Mouse (Mus musculus) neural tube, embryonic 12.5 days (tissue): Measurements from ENCODE around the gene Nbeal2. TPM values are rescaled to one million over a fixed set of nuclear protein-coding genes. Genes with fewer than 3 reads are reported as not detected.
"Not testable (repeated sequence)": the region's sequence is repeated elsewhere in the genome, so short reads cannot be mapped to it uniquely, and the experiment has no call there.

Source experiments
- ATAC-seq: fragments of 200-750 bp; cut with Nextera tagmentation; 2 replicates; pipeline ENCODE4 v1.8.0; 2017; ENCODE audit warnings: low read depth, mild to moderate bottlenecking, moderate TSS enrichment, moderate library complexity; ENCODE audit not compliant: low FRiP score
- H3K27ac ChIP-seq: fragments of 300-500 bp; sonication (generic); 2 replicates; pipeline ENCODE4 v1.5.1; 2016
- H3K27me3 ChIP-seq: fragments of 300-500 bp; sonication (generic); replicated peaks from 2 replicates; pipeline ENCODE4 v1.6.1; 2016; ENCODE audit warnings: mild to moderate bottlenecking
- H3K36me3 ChIP-seq: fragments of 300-500 bp; sonication (generic); 2 replicates; pipeline ENCODE4 v1.6.1; 2016; ENCODE audit warnings: mild to moderate bottlenecking
- H3K4me1 ChIP-seq: fragments of 300-500 bp; sonication (generic); 2 replicates; pipeline ENCODE4 v1.6.1; 2016
- H3K4me2 ChIP-seq: fragments of 300-500 bp; sonication (generic); replicated peaks from 2 replicates; pipeline ENCODE4 v1.6.1; 2016; ENCODE audit warnings: mild to moderate bottlenecking
- H3K4me3 ChIP-seq: fragments of 300-500 bp; sonication (generic); 2 replicates; pipeline ENCODE4 v1.5.1; 2016
- H3K9ac ChIP-seq: fragments of 300-500 bp; sonication (generic); 2 replicates; pipeline ENCODE4 v1.6.1; 2016; ENCODE audit warnings: mild to moderate bottlenecking
- H3K9me3 ChIP-seq: fragments of 300-500 bp; sonication (generic); 2 replicates; pipeline ENCODE4 v1.6.1; 2016; ENCODE audit warnings: mild to moderate bottlenecking
- WGBS: fragments of 180-500 bp; shearing (Covaris S2); methylation state at CpG from one replicate; pipeline ENCODE4 v1.1.7; 2016; 5-methylcytosine and 5-hydroxymethylcytosine counted together
- polyA plus RNA-seq: library from polyadenylated mRNA; unstranded; fragments of >200 nt; fragmentation: Nextera tagmentation; extraction: Ambion mirVana; gene quantifications from 2 replicates; pipeline ENCODE4 v1.2.1, GENCODE M21; 2016

The Nbeal2 gene
- polyA plus RNA-seq, 1 experiment from 2014 or later: 2.6 TPM

GRCm38 (mm10) chr9:110685187-110685586, 31.2 kb upstream of the Nbeal2 start:
- no peaks in the 10 kb centered on the region for H3K9me3 ChIP-seq
- no peaks in the 10 kb centered on the region for H3K27me3 ChIP-seq
- H3K36me3 ChIP-seq: no peaks in the 10 kb centered on the region
- no peak overlapping the region for H3K9ac ChIP-seq
- H3K4me3 ChIP-seq: no peak overlapping the region
- no peak overlapping the region for H3K27ac ChIP-seq
- H3K4me2 ChIP-seq: no peak overlapping the region
- ATAC-seq: no peak
- peaks cover 47% of the 10 kb centered on the region for H3K4me1 ChIP-seq
- WGBS: 83% methylated on average over 8 of the region's 8 CpGs

- Histone ChIP-seq H3K4me2 (no peak overlapping the region), H3K9ac (no peak overlapping the region), H3K27ac (no peak overlapping the region), H3K9me3 (no peaks in the 10 kb centered on the region), H3K4me1 (peaks cover 47% of the 10 kb centered on the region), H3K36me3 (no peaks in the 10 kb centered on the region), H3K4me3 (no peak overlapping the region), H3K27me3 (no peaks in the 10 kb centered on the region)
- 80% methylated on average over 6 of the region's 6 CpGs for WGBS
- ATAC-seq: no peak
These were observed 30.3 kb upstream of the Nbeal2 start for GRCm38 (mm10) chr9:110684100-110684831.

GRCm38 (mm10) chr9:110683574-110684099, 29.7 kb upstream of the Nbeal2 start:
- Histone ChIP-seq H3K9ac (no peak overlapping the region), H3K4me3 (no peak overlapping the region), H3K36me3 (no peaks in the 10 kb centered on the region), H3K9me3 (no peaks in the 10 kb centered on the region), H3K27me3 (no peaks in the 10 kb centered on the region), H3K27ac (no peak overlapping the region), H3K4me1 (peaks cover 47% of the 10 kb centered on the region), H3K4me2 (no peak overlapping the region)
- 83% methylated on average over 4 of the region's 4 CpGs for WGBS
- ATAC-seq: no peak

- not testable (repeated sequence) for H3K4me3 ChIP-seq, H3K36me3 ChIP-seq, H3K9me3 ChIP-seq, ATAC-seq, H3K27ac ChIP-seq, H3K4me2 ChIP-seq, H3K9ac ChIP-seq, H3K27me3 ChIP-seq
- peaks cover 47% of the 10 kb centered on the region for H3K4me1 ChIP-seq
- WGBS: 79% methylated on average over 3 of the region's 3 CpGs
These were observed 28.7 kb upstream of the Nbeal2 start for GRCm38 (mm10) chr9:110682697-110683096.

GRCm38 (mm10) chr9:110682255-110682654, 28.3 kb upstream of the Nbeal2 start:
- WGBS: 49% methylated on average over 5 of the region's 5 CpGs
- 0 out of 2 replicates have a peak overlapping the region, but pooled peaks have one; percentile 0 for H3K4me2 ChIP-seq
- H3K27me3 ChIP-seq: no peaks in the 10 kb centered on the region
- peak; percentile 41; the same call in 1 of the 2 replicates for ATAC-seq
- H3K4me3 ChIP-seq: no peak overlapping the region
- H3K36me3 ChIP-seq: no peaks in the 10 kb centered on the region
- no peak overlapping the region; the same call in 1 of the 2 replicates for H3K27ac ChIP-seq
- H3K9me3 ChIP-seq: no peaks in the 10 kb centered on the region
- no peak overlapping the region for H3K9ac ChIP-seq
- peaks cover 46% of the 10 kb centered on the region for H3K4me1 ChIP-seq

- H3K4me1 ChIP-seq: peaks cover 41% of the 10 kb centered on the region
- WGBS: 43% methylated on average over 9 of the region's 9 CpGs
- 0 out of 2 replicates have a peak overlapping the region, but pooled peaks have one; percentile 0 for H3K4me2 ChIP-seq
- peak; percentile 83 for ATAC-seq
- no peak overlapping the region for H3K9ac ChIP-seq
- H3K27ac ChIP-seq: no peak overlapping the region; the same call in 1 of the 2 replicates
- H3K36me3 ChIP-seq: no peaks in the 10 kb centered on the region
- no peaks in the 10 kb centered on the region for H3K9me3 ChIP-seq
- H3K27me3 ChIP-seq: no peaks in the 10 kb centered on the region
- no peak overlapping the region for H3K4me3 ChIP-seq
These were observed 27.9 kb upstream of the Nbeal2 start for GRCm38 (mm10) chr9:110681817-110682216.

- Histone ChIP-seq H3K4me1 (peaks cover 37% of the 10 kb centered on the region), H3K4me3 (no peak overlapping the region)
- ATAC-seq: no peak
These were observed 27.0 kb upstream of the Nbeal2 start for GRCm38 (mm10) chr9:110680736-110681507.

GRCm38 (mm10) chr9:110678886-110679285, 24.9 kb upstream of the Nbeal2 start:
- Histone ChIP-seq H3K4me3 (no peak overlapping the region), H3K27ac (no peak overlapping the region), H3K9me3 (no peaks in the 10 kb centered on the region), H3K4me2 (no peak overlapping the region), H3K27me3 (no peaks in the 10 kb centered on the region), H3K4me1 (peaks cover 17% of the 10 kb centered on the region), H3K9ac (no peak overlapping the region), H3K36me3 (no peaks in the 10 kb centered on the region)
- ATAC-seq: no peak
- WGBS: 70% methylated on average over 5 of the region's 5 CpGs

More at GRCm38 (mm10) chr9:110680736-110681507, 27.0 kb upstream of the Nbeal2 start:
- Histone ChIP-seq H3K9ac (no peak overlapping the region), H3K27ac (no peak overlapping the region), H3K27me3 (no peaks in the 10 kb centered on the region), H3K4me2 (no peak overlapping the region), H3K9me3 (no peaks in the 10 kb centered on the region), H3K36me3 (no peaks in the 10 kb centered on the region)
- WGBS: 84% methylated on average over 7 of the region's 7 CpGs

- H3K36me3 ChIP-seq: no peaks in the 10 kb centered on the region
- H3K4me3 ChIP-seq: no peak overlapping the region
- H3K27ac ChIP-seq: no peak overlapping the region
- H3K27me3 ChIP-seq: no peaks in the 10 kb centered on the region
- ATAC-seq: no peak
- H3K4me2 ChIP-seq: no peak overlapping the region
- 0 out of 2 replicates have a peak, but pooled peaks cover 6% of the 10 kb centered on the region for H3K4me1 ChIP-seq
- WGBS: 88% methylated on average over 8 of the region's 8 CpGs
- H3K9ac ChIP-seq: no peak overlapping the region
- no peaks in the 10 kb centered on the region for H3K9me3 ChIP-seq
These were observed 22.5 kb upstream of the Nbeal2 start for GRCm38 (mm10) chr9:110676492-110676911.

GRCm38 (mm10) chr9:110673107-110673752, 19.3 kb upstream of the Nbeal2 start:
- Histone ChIP-seq H3K4me3 (no peak overlapping the region), H3K9me3 (no peaks in the 10 kb centered on the region), H3K4me1 (0 out of 2 replicates have a peak, but pooled peaks cover 6% of the 10 kb centered on the region), H3K9ac (no peak overlapping the region), H3K27ac (no peak overlapping the region), H3K4me2 (no peak overlapping the region), H3K36me3 (no peaks in the 10 kb centered on the region), H3K27me3 (no peaks in the 10 kb centered on the region)
- no peak for ATAC-seq
- WGBS: 64% methylated on average over 10 of the region's 10 CpGs

- 60% methylated on average over 7 of the region's 7 CpGs for WGBS
- Histone ChIP-seq H3K9me3 (no peaks in the 10 kb centered on the region), H3K27me3 (no peaks in the 10 kb centered on the region), H3K36me3 (no peaks in the 10 kb centered on the region), H3K4me2 (no peak overlapping the region), H3K4me3 (no peak overlapping the region), H3K9ac (no peak overlapping the region), H3K4me1 (0 out of 2 replicates have a peak, but pooled peaks cover 6% of the 10 kb centered on the region), H3K27ac (no peak overlapping the region)
- ATAC-seq: 0 out of 2 replicates have a peak, but pooled peaks have one; percentile 48
These were observed 18.6 kb upstream of the Nbeal2 start for GRCm38 (mm10) chr9:110672462-110673106.
